Mouse (Mus musculus) hindlimb bud, embryonic 11.5 days (tissue): ENCODE results near the gene Bag6.

Source experiments
- DNase-seq: peaks from one replicate; pipeline ENCODE4 v3.0.0-alpha.2; 2012; ENCODE audit warnings: low read depth, low spot score; ENCODE audit errors: extremely low spot score

Gene Bag6

DNA sequence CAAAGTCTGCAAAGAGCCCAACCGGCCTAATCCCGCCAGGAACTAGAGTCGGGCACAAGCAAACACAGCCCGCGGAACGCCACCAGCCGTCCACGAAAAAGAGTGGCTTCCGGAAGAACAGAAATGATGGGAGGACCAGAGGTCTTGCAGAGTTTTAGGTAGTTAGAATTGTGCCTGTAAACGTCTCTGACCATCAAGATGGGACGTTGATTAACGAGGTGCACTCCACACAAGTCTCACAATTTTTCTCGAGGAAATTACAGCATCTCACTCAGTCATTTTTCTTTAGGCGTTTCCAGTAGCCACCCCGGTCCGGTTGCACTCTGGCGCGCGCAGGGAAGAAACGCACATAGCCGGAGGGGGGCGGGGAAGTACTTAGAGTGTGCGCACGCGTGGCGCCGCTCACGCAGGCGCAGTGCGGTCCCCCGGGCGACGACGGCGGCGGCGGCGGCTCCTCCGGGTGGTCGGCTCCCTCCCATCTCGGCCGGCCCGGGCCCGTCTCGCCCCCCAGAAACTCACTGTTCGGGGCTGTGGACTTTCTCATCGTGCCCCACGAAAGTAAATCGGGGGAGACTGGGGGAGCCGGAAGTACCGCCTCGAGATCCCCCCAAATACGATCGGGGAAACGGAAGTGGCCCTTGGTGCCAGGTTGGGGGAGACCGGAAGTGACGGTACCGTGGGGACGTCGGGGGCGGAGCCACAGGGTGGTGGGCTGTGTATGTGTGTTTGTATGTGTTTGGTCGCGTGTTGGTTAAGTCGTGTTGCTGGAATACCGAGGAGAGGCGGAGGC is at the start of gene Bag6:
TSS of gene Bag6 (plus strand) at position 378 of the 790 bp plus-strand sequence.
- DNase-seq, result peak; percentile 98

DNA sequence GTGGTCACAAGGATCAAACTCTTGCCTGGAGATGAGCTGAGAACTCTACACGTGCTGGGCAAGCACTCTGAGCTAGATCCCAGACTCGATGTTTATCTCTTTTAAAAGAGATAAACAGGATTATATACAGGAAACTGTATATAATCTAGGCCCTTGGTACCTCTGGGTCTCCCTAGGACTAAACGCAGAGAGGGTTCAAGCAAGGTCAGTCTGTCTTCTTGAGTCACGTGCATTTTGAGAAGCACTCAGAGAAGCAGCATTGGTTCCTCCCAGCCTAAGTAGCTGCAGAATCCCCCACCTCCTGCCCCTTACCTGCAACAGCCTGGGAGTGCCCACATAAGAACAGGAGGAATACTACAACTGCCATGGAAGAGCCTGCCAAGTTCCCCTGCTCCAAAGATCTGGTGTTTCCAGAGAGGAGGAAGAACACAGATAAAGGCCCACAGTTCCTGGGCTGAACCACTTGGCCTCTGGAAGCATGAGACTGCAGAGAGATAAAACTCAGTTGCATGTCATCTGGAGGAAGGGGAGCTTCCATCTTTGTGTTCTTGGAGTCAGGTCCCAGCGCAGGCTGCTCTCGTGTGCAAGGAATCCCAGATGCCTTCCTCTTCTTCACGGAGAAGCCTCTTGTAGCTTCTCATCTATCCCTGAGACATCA is 49.6 kb upstream of the Bag6 start, which contains the start of gene Ly6g6f:
TSS of gene Ly6g6f (minus strand) at position 403 of the 658 bp plus-strand sequence.
- DNase-seq, result no peak

DNA sequence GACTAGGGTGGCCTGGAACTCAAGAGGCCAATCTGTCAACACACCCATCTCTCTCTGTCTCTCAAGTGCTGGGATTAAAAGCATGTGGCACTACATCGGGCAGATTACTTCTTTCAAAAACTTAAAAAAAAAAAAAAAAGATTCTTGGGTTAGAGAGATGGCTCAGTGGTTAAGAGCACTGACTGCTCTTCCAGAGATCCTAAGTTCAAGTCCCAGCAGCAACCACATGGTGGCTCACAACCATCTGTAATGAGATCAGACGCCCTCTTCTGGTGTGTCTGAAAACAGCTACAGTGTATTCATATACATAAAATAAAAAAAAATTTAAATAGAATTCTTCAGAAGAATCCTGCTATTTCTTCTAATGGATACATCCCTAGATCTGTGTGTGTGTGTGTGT is 46.8 kb upstream of the Bag6 start:
- DNase-seq, result no peak

- peak; percentile 60 for DNase-seq
Observed at GRCm38 (mm10) chr17:35088825-35089644, 45.9 kb upstream of the Bag6 start, which contains the start of gene Abhd16a. Gene Abhd16a (plus strand): TSS chr17:35089263.

GRCm38 (mm10) chr17:35090166-35090932 is 44.6 kb upstream of the Bag6 start:
- no peak for DNase-seq

- DNase-seq, result no peak
Observed at GRCm38 (mm10) chr17:35092403-35093198, 42.4 kb upstream of the Bag6 start.

GRCm38 (mm10) chr17:35094475-35095365 is 40.3 kb upstream of the Bag6 start:
- DNase-seq, result no peak

- no peak for DNase-seq
Observed at GRCm38 (mm10) chr17:35096597-35096996, 38.4 kb upstream of the Bag6 start.

DNA sequence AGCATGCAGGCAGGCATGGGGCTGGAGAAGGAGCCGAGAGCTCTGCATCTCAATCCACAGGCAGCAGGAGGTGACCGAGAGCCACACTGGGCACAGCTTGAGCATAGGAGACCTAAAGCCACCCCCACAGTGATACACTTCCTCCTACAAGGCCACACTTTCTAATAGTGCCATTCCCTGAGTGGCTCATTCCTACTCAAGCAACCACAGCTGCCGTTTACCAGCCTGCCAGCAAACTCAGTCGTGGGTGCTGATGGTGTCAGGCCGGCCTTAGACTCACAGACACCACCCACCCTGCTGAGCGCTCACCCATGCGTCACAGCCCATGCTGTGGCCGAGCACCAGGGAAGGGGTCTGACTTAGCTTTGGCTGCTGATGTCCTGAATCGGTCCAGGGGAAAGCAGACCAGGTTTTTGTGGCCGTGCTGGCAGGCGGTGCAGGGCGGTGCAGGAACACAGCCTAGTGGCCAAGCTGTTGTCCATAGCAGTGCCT is 37.8 kb upstream of the Bag6 start:
- DNase-seq, result no peak

- no peak for DNase-seq
Observed at GRCm38 (mm10) chr17:35100196-35100765, 34.7 kb upstream of the Bag6 start.

GRCm38 (mm10) chr17:35101161-35101560 is 33.8 kb upstream of the Bag6 start:
- DNase-seq, result no peak

DNA sequence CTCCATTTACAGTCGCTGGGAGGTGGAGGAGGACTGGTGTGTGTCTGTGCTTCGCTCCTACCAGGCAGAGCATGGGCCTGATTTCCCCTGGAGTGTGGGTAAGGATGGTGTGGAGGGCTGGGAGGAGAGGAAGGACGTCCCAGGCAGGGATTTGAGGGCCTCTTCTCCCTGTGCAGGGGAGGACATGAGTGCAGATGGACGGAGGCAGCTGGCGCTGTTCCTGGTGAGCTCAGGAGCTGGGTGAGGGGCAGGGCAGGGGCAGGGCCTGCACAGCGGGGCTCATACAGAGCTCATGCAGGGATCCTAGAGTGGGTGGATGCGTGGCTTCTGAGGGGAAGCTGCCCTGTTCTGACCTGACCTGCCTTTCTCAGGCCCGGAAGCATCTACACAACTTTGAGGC is 32.7 kb upstream of the Bag6 start:
- no peak for DNase-seq

DNA sequence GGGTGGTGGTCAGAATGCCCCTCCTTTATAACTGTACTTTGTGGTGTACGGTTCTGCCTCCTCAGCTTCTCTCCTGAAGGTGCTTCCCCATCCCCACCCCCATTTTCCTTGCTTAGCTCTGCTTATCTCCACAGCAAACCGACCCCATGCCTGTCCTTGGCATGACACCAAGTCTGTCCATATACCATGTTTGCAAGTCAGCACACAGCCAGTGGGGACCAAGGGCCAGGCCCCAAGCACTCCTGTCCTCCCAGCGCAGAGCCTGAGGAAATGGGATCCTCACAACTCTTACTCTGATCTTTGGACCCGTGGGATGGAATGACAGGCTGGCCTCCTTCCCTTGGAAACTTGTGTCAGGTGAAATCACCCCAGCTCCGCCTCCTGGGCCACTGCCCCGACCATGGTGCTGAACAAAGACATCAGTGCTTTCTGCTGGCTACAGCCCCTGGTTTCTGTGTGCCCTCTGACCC is 31.7 kb upstream of the Bag6 start:
- DNase-seq, result no peak

GRCm38 (mm10) chr17:35104079-35104478 is 30.9 kb upstream of the Bag6 start:
- DNase-seq, result no peak

DNA sequence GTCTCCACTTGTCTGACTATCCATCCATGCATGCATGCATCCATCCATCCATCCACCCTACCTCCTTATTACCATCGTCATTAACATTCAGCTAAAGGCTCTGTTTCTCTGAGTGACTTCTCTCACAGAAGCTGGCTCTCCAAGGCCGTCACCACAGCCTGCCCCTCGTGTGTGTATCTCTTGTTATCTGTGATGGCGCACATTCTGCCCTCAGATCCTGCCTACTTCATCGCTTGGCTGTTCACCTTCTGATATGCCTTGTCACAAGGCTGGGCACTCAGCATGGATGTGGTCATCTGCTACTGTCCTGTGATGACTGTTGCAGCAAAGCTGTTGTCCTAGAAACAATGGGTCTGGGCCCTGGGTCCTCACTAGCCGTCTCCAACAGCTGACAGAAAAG is 30.2 kb upstream of the Bag6 start:
- no peak for DNase-seq

DNA sequence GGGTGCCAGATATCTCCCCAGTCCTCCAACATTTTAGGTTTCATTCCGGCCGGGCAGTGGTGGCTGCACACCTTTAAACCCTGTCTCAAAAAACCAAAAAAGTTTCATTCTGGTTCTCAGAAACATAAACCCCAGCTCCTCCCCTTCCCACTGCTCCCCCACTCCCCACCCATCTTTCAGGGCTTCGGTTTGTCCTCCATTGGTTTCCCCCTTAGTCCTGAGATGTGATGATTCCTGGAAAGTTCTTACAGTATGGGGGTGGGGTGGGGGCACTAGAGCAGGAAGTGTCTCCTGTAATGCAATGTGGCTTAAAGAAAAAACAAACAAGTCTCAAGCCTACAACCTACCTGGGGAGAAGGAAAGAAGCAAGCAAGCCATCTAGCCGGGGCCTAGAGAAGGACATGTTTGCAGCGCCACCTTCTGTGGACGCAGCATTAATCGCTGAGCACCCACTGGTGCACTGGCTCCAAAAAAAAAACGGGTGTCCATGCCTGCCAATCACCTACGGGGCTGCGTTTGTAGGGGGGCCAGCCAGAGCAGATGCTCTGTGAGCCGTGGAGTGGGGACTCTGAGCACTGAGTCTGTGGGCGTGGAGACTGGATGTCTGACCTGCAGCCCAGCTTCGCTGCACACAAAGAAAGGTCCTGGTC is 29.1 kb upstream of the Bag6 start:
- no peak for DNase-seq

- DNase-seq, result no peak
Observed at GRCm38 (mm10) chr17:35106522-35106921, 28.5 kb upstream of the Bag6 start.

GRCm38 (mm10) chr17:35108097-35108496 is 26.9 kb upstream of the Bag6 start, which contains the start of gene Ly6g5c:
Gene Ly6g5c (plus strand): TSS chr17:35108279.
- no peak for DNase-seq
